Mouse (Mus musculus) ES-Bruce4 (cell line): ENCODE results near the gene Iqschfp.

Source experiments
- CTCF ChIP-seq: IDR thresholded peaks from one replicate; pipeline ENCODE4 v1.8.1; 2011; ENCODE audit warnings: low read depth, low read length
- EP300 ChIP-seq: IDR thresholded peaks from 2 replicates; pipeline ENCODE4 v1.6.1; 2011; ENCODE audit warnings: low read depth, low read length; ENCODE audit not compliant: insufficient read depth
- POLR2A ChIP-seq: IDR thresholded peaks from one replicate; pipeline ENCODE4 v1.8.1; 2011; ENCODE audit warnings: low read length; ENCODE audit not compliant: insufficient read depth

DNA sequence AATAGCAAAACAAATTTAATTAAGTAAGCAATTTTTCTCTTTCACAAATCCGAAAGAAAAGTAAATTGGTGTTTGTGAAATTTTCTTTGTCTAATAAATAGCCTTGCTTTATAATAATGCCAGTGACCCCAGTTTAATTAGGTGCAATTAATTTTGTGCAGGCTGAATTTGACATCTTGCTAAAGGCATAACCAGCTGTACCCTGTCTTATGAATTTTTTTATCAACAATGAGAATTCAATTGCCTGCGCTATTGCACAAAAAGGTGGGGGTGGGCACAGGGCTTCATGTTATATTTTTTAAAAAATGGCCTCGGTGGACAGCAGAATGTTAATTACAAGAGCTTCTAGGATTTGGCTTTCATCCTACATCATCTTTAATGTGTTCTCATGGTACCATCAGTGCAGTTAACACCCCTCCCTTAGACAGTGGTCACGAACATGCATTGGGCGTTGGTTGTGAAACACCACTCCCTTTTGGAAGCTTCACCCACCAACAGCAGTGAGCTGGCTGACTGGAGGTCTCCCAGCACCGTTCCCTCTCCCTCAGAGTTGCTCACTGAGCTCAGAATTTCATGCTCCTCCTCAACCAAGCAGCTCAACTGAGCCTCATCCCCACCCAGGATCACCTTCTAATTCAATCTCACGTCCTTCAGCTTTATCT, 714.0 kb downstream of the Iqschfp start:
- TF ChIP-seq CTCF (no peak), POLR2A (no peak), EP300 (no peak)
